Mouse (Mus musculus) heart, adult 10 weeks (tissue): ENCODE measurements around the gene Olfr748. TPM values are rescaled to one million over a fixed set of nuclear protein-coding genes. Genes with fewer than 3 reads are reported as not detected.

Experiments used
- polyA plus RNA-seq: library from polyadenylated mRNA; stranded (reverse); fragments of 350-450 nt; fragmentation: Illumina TruSeq; extraction: RNeasy Lipid Tissue Mini Kit (QIAGEN cat#74804); gene quantifications from one replicate; pipeline ENCODE4 v1.2.3, GENCODE M21; 2014; ENCODE audit warnings: low read depth, low replicate concordance

Gene Olfr748
- not detected for polyA plus RNA-seq

GRCm38 (mm10) chr14:50707073-50707472 is at the start of gene Olfr748:
TSS of gene Olfr748 (plus strand) at chr14:50707373.

GRCm38 (mm10) chr14:50693106-50693505 is 14.1 kb upstream of the Olfr748 start, which contains the start of gene Olfr747:
TSS of gene Olfr747 (minus strand) at chr14:50693206.

GRCm38 (mm10) chr14:50744994-50745393 is 37.8 kb downstream of the Olfr748 start, which contains the start of gene Olfr749:
TSS of gene Olfr749 (minus strand) at chr14:50745094.

Other genes with a start within 250 kb of the Olfr748 start
- not detected for gene Olfr741, start 234.6 kb upstream of the Olfr748 start, polyA plus RNA-seq
- not detected for gene Olfr742, start 203.8 kb upstream of the Olfr748 start, polyA plus RNA-seq
- not detected for gene Olfr743, start 185.5 kb upstream of the Olfr748 start, polyA plus RNA-seq
- gene Olfr744, start 92.5 kb upstream of the Olfr748 start, polyA plus RNA-seq: not detected
- gene Olfr745, start 68.0 kb upstream of the Olfr748 start, polyA plus RNA-seq: not detected
- gene Olfr746, start 60.3 kb upstream of the Olfr748 start, polyA plus RNA-seq: not detected
- not detected for gene Olfr747, start 14.2 kb upstream of the Olfr748 start, polyA plus RNA-seq
- not detected for gene Olfr749, start 37.7 kb downstream of the Olfr748 start, polyA plus RNA-seq
- 14.7 TPM for gene Ttc5, start 78.1 kb downstream of the Olfr748 start, polyA plus RNA-seq
- not detected for gene Ccnb1ip1, start 100.4 kb downstream of the Olfr748 start, polyA plus RNA-seq
- 27.9 TPM for gene Parp2, start 100.5 kb downstream of the Olfr748 start, polyA plus RNA-seq
- gene Tep1, start 163.2 kb downstream of the Olfr748 start, polyA plus RNA-seq: 11.9 TPM
- gene Klhl33, start 190.1 kb downstream of the Olfr748 start, polyA plus RNA-seq: 25.9 TPM
- gene Osgep, start 217.5 kb downstream of the Olfr748 start, polyA plus RNA-seq: 91.8 TPM
- 31.2 TPM for gene Apex1, start 217.6 kb downstream of the Olfr748 start, polyA plus RNA-seq
- gene Pip4p1, start 223.5 kb downstream of the Olfr748 start, polyA plus RNA-seq: 27.1 TPM
- gene Pnp, start 223.7 kb downstream of the Olfr748 start, polyA plus RNA-seq: 19.7 TPM
- gene Gm49342, start 237.1 kb downstream of the Olfr748 start, polyA plus RNA-seq: 15.3 TPM
- 0.60 TPM for gene Pnp2, start 248.6 kb downstream of the Olfr748 start, polyA plus RNA-seq